Mouse (Mus musculus) neural tube, embryonic 15.5 days (tissue): Measurements from ENCODE around the gene March6. TPM values are rescaled to one million over a fixed set of nuclear protein-coding genes. Genes with fewer than 3 reads are reported as not detected.
A peak's percentile ranks its signal among the peaks of the same experiment; 100 is the strongest.

Experiments used
- ATAC-seq: fragments of 200-750 bp; cut with Nextera tagmentation; 2 replicates; pipeline ENCODE4 v1.8.0; 2017; ENCODE audit warnings: mild to moderate bottlenecking, moderate TSS enrichment, moderate library complexity; ENCODE audit not compliant: low FRiP score
- H3K27ac ChIP-seq: fragments of 300-500 bp; sonication (generic); replicated peaks from 2 replicates; pipeline ENCODE4 v1.5.1; 2015; ENCODE audit warnings: mild to moderate bottlenecking, inconsistent platforms
- H3K27me3 ChIP-seq: fragments of 300-500 bp; sonication (generic); replicated peaks from 2 replicates; pipeline ENCODE4 v1.6.1; 2015; ENCODE audit warnings: inconsistent platforms
- H3K36me3 ChIP-seq: fragments of 300-500 bp; sonication (generic); 2 replicates; pipeline ENCODE4 v1.6.1; 2015; ENCODE audit warnings: inconsistent platforms
- H3K4me1 ChIP-seq: fragments of 300-500 bp; sonication (generic); 2 replicates; pipeline ENCODE4 v1.6.1; 2015; ENCODE audit warnings: inconsistent platforms
- H3K4me2 ChIP-seq: fragments of 300-500 bp; sonication (generic); 2 replicates; pipeline ENCODE4 v1.6.1; 2015; ENCODE audit warnings: inconsistent platforms, mild to moderate bottlenecking, moderate library complexity
- H3K4me3 ChIP-seq: fragments of 300-500 bp; sonication (generic); replicated peaks from 2 replicates; pipeline ENCODE4 v1.5.1; 2015; ENCODE audit warnings: mild to moderate bottlenecking, inconsistent platforms
- H3K9ac ChIP-seq: fragments of 300-500 bp; sonication (generic); replicated peaks from 2 replicates; pipeline ENCODE4 v1.6.1; 2015; ENCODE audit warnings: mild to moderate bottlenecking, inconsistent platforms
- H3K9me3 ChIP-seq: fragments of 300-500 bp; sonication (generic); replicated peaks from 2 replicates; pipeline ENCODE4 v1.6.1; 2016; ENCODE audit warnings: inconsistent platforms
- WGBS: fragments of 180-500 bp; shearing (Covaris S2); methylation state at CpG from one replicate; pipeline ENCODE4 v1.1.7; 2015; ENCODE audit warnings: mixed read lengths; 5-methylcytosine and 5-hydroxymethylcytosine counted together
- polyA plus RNA-seq: library from polyadenylated mRNA; unstranded; fragments of >200 nt; fragmentation: Nextera tagmentation; extraction: Ambion mirVana; gene quantifications from 2 replicates; pipeline ENCODE4 v1.2.1, GENCODE M21; 2015

March6 gene
- polyA plus RNA-seq, 1 experiment from 2014 or later = 63.2 TPM

- no peak for ATAC-seq
Measured at GRCm38 (mm10) chr15:31419037-31419436, 111.8 kb downstream of the March6 start.

GRCm38 (mm10) chr15:31418686-31419024 lies 112.2 kb downstream of the March6 start:
- Histone ChIP-seq H3K27ac (no peak overlapping the region), H3K9ac (no peak overlapping the region), H3K4me3 (no peak overlapping the region), H3K4me2 (peak overlapping the region; percentile 23), H3K4me1 (no peaks in the 10 kb centered on the region), H3K27me3 (no peaks in the 10 kb centered on the region), H3K36me3 (no peaks in the 10 kb centered on the region), H3K9me3 (no peaks in the 10 kb centered on the region)
- 14% methylated on average over 7 of the region's 7 CpGs for WGBS
- ATAC-seq = no peak

More at GRCm38 (mm10) chr15:31419037-31419436, 111.8 kb downstream of the March6 start:
- Histone ChIP-seq H3K4me1 (no peaks in the 10 kb centered on the region), H3K4me2 (peak overlapping the region; percentile 23), H3K36me3 (no peaks in the 10 kb centered on the region), H3K27ac (no peak overlapping the region), H3K4me3 (no peak overlapping the region), H3K9ac (no peak overlapping the region), H3K9me3 (no peaks in the 10 kb centered on the region), H3K27me3 (no peaks in the 10 kb centered on the region)
- WGBS = 42% methylated on average over 9 of the region's 9 CpGs

- 0 out of 2 replicates have a peak, but pooled peaks have one; percentile 34 for ATAC-seq
- Histone ChIP-seq H3K4me2 (peak overlapping the region; percentile 23), H3K4me3 (no peak overlapping the region), H3K4me1 (no peaks in the 10 kb centered on the region), H3K27me3 (no peaks in the 10 kb centered on the region), H3K9me3 (no peaks in the 10 kb centered on the region), H3K27ac (0 out of 2 replicates have a peak overlapping the region, but pooled peaks have one; percentile 45), H3K36me3 (no peaks in the 10 kb centered on the region), H3K9ac (no peak overlapping the region)
- 63% methylated on average over 21 of the region's 21 CpGs for WGBS
Measured at GRCm38 (mm10) chr15:31417796-31418685, 112.8 kb downstream of the March6 start.

GRCm38 (mm10) chr15:31417409-31417795 lies 113.5 kb downstream of the March6 start:
- no peak overlapping the region for H3K27ac ChIP-seq
- no peaks in the 10 kb centered on the region for H3K27me3 ChIP-seq
- no peaks in the 10 kb centered on the region for H3K4me1 ChIP-seq
- no peak overlapping the region for H3K4me2 ChIP-seq
- ATAC-seq = 0 out of 2 replicates have a peak, but pooled peaks have one; percentile 36
- H3K9me3 ChIP-seq = no peaks in the 10 kb centered on the region
- WGBS = 79% methylated on average over 6 of the region's 6 CpGs
- H3K4me3 ChIP-seq = no peak overlapping the region
- no peak overlapping the region for H3K9ac ChIP-seq
- H3K36me3 ChIP-seq = no peaks in the 10 kb centered on the region

- WGBS = 71% methylated on average over 4 of the region's 4 CpGs
- no peak overlapping the region for H3K9ac ChIP-seq
- no peak for ATAC-seq
- no peak overlapping the region for H3K27ac ChIP-seq
- H3K36me3 ChIP-seq = no peaks in the 10 kb centered on the region
- no peak overlapping the region for H3K4me2 ChIP-seq
- H3K9me3 ChIP-seq = no peaks in the 10 kb centered on the region
- no peaks in the 10 kb centered on the region for H3K4me1 ChIP-seq
- H3K27me3 ChIP-seq = no peaks in the 10 kb centered on the region
- no peak overlapping the region for H3K4me3 ChIP-seq
Measured at GRCm38 (mm10) chr15:31415181-31415580, 115.7 kb downstream of the March6 start.

- H3K27ac ChIP-seq = no peak overlapping the region
- no peak overlapping the region for H3K4me2 ChIP-seq
- H3K4me3 ChIP-seq = no peak overlapping the region
- H3K9ac ChIP-seq = no peak overlapping the region
- no peaks in the 10 kb centered on the region for H3K4me1 ChIP-seq
- whole genome bisulfite sequencing = 59% methylated on average over 6 of the region's 6 CpGs
- no peaks in the 10 kb centered on the region for H3K27me3 ChIP-seq
- H3K9me3 ChIP-seq = no peaks in the 10 kb centered on the region
- no peak for ATAC-seq
- H3K36me3 ChIP-seq = no peaks in the 10 kb centered on the region
Measured at GRCm38 (mm10) chr15:31414179-31414898, 116.5 kb downstream of the March6 start.

GRCm38 (mm10) chr15:31413662-31414061 lies 117.2 kb downstream of the March6 start:
- no peak for ATAC-seq
- no peaks in the 10 kb centered on the region for H3K36me3 ChIP-seq
- no peak overlapping the region for H3K4me2 ChIP-seq
- H3K4me3 ChIP-seq = no peak overlapping the region
- H3K9ac ChIP-seq = no peak overlapping the region
- H3K9me3 ChIP-seq = no peaks in the 10 kb centered on the region
- H3K27me3 ChIP-seq = no peaks in the 10 kb centered on the region
- H3K4me1 ChIP-seq = 0 out of 2 replicates have a peak, but pooled peaks cover 2% of the 10 kb centered on the region
- WGBS = 89% methylated on average over 6 of the region's 6 CpGs
- no peak overlapping the region for H3K27ac ChIP-seq

- 0 out of 2 replicates have a peak, but pooled peaks cover 4% of the 10 kb centered on the region for H3K4me1 ChIP-seq
- no peak for ATAC-seq
Measured at GRCm38 (mm10) chr15:31412933-31413332, 117.9 kb downstream of the March6 start.

GRCm38 (mm10) chr15:31412436-31412835 lies 118.4 kb downstream of the March6 start:
- H3K36me3 ChIP-seq = no peaks in the 10 kb centered on the region
- whole genome bisulfite sequencing = 85% methylated on average over 6 of the region's 6 CpGs
- no peak overlapping the region for H3K27ac ChIP-seq
- no peak overlapping the region for H3K4me2 ChIP-seq
- no peak overlapping the region for H3K4me3 ChIP-seq
- no peak for ATAC-seq
- no peaks in the 10 kb centered on the region for H3K27me3 ChIP-seq
- H3K4me1 ChIP-seq = 0 out of 2 replicates have a peak, but pooled peaks cover 4% of the 10 kb centered on the region
- no peaks in the 10 kb centered on the region for H3K9me3 ChIP-seq
- H3K9ac ChIP-seq = no peak overlapping the region

More at GRCm38 (mm10) chr15:31412933-31413332, 117.9 kb downstream of the March6 start:
- no peaks in the 10 kb centered on the region for H3K27me3 ChIP-seq
- WGBS = 45% methylated on average over 3 of the region's 3 CpGs
- no peaks in the 10 kb centered on the region for H3K36me3 ChIP-seq
- no peaks in the 10 kb centered on the region for H3K9me3 ChIP-seq
- no peak overlapping the region for H3K4me3 ChIP-seq
- H3K4me2 ChIP-seq = no peak overlapping the region
- no peak overlapping the region for H3K27ac ChIP-seq
- H3K9ac ChIP-seq = no peak overlapping the region

- 80% methylated on average over 4 of the region's 4 CpGs for WGBS
- no peak for ATAC-seq
- no peak overlapping the region for H3K4me2 ChIP-seq
Measured at GRCm38 (mm10) chr15:31407490-31407889, 123.4 kb downstream of the March6 start.

GRCm38 (mm10) chr15:31406881-31407280 lies 124.0 kb downstream of the March6 start:
- Histone ChIP-seq H3K27me3 (no peaks in the 10 kb centered on the region), H3K4me2 (no peak overlapping the region), H3K9ac (no peak overlapping the region), H3K4me1 (peaks cover 15% of the 10 kb centered on the region), H3K4me3 (no peak overlapping the region), H3K36me3 (no peaks in the 10 kb centered on the region), H3K9me3 (no peaks in the 10 kb centered on the region), H3K27ac (no peak overlapping the region)
- no peak for ATAC-seq
- WGBS = 88% methylated on average over 5 of the region's 5 CpGs

More at GRCm38 (mm10) chr15:31407490-31407889, 123.4 kb downstream of the March6 start:
- no peak overlapping the region for H3K9ac ChIP-seq
- no peaks in the 10 kb centered on the region for H3K27me3 ChIP-seq
- no peaks in the 10 kb centered on the region for H3K9me3 ChIP-seq
- peaks cover 9% of the 10 kb centered on the region for H3K4me1 ChIP-seq
- no peaks in the 10 kb centered on the region for H3K36me3 ChIP-seq
- no peak overlapping the region for H3K27ac ChIP-seq
- no peak overlapping the region for H3K4me3 ChIP-seq
